Mouse (Mus musculus) thymus, postnatal 0 days (tissue): ENCODE data around the gene Olfr1410. TPM values are rescaled to one million over a fixed set of nuclear protein-coding genes. Genes with fewer than 3 reads are reported as not detected.

Experiments used
- DNase-seq: peaks from one replicate; pipeline ENCODE4 v3.0.0-alpha.2; 2015; ENCODE audit warnings: low spot score
- polyA plus RNA-seq: library from polyadenylated mRNA; unstranded; fragments of >200 nt; fragmentation: Nextera tagmentation; extraction: Ambion mirVana; gene quantifications from 2 replicates; pipeline ENCODE4 v1.2.1, GENCODE M21; 2015

The Olfr1410 gene
- not detected in 2 replicates for polyA plus RNA-seq

DNA sequence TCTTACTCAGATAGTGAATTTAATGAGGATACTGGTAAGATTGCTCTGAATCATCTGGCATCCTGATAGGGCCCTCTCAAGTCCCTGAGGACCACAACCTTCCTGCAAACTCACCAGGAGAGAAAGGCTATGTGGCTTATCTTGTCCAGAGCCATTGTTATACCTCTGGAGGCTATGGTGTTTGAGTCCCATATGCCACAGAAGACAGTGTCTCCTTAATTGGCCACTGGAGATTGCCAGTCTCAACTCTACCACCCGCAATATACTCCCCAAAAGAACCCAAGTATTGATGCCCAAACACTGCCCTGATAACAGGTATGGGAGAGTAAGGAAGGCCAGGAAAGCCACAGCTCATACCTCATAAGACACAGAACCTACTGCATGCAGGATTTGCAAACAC is at the start of gene Olfr1410:
Olfr1410 (plus strand) TSS at position 301 of the 400 bp plus-strand sequence.
- no peak for DNase-seq

DNA sequence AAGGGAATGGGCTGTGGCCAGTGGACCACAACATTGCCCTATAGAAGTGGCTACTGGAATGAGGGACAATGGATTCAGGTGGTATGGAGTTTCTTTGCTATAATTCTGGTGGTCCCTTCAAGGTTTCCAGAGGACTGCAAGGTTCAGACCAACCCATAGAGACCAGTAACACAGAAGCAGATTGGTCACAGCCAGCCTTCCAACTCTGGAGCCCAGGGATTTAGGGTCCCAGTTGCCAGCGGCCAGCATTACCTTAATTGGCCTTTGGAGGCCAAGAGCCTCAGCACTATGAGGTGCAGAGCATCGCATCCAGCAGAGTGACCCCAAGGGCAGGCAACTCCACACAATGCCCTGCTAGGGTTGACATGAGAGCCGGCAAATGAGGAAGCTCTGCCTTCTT is 34.6 kb upstream of the Olfr1410 start, which contains the start of gene Olfr1413:
Olfr1413 (plus strand) TSS at position 301 of the 400 bp plus-strand sequence.
- DNase-seq: no peak

DNA sequence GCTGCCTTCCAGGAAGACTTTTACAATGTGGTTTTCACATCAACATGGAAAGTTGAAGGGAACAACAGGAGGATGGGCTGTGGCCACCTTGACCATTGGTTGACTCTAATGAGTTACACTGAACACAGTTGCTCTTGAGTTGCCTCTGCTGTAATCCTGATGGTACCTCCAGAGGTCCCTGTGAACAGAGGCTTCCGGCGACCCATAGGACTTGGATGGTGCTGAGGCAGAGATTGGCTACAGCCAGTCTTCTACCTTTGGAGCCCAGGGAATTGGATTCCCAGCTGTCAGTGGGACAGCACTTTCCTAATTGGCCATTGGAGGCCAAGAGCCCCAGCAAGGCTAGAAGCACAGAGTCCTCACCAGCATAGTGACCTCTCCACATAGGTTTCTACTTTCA is 20.1 kb upstream of the Olfr1410 start, which contains the start of gene Olfr1412:
Olfr1412 (plus strand) TSS at position 301 of the 400 bp plus-strand sequence.
- DNase-seq: no peak

DNA sequence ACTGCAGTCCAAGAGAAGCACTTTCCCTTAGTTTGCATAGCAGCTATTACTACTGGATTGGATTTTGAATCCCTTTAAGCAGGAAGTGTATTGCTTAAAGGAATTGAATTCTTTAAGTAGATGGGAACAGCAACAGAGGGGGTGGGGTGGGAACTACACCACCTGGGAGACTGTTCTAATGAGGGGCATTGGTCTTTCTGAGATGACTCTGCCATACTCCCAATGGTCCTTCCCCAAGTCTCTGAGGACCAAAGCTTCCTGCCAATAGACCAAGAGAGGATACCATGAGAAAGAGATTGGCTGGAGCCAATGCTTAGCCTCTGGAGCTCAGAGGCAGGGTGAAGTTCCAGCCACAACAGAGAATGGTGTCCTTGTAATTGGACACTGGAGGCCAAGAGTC is 11.5 kb upstream of the Olfr1410 start, which contains the start of gene Olfr1411:
Olfr1411 (plus strand) TSS at position 301 of the 400 bp plus-strand sequence.
- DNase-seq: no peak

DNA sequence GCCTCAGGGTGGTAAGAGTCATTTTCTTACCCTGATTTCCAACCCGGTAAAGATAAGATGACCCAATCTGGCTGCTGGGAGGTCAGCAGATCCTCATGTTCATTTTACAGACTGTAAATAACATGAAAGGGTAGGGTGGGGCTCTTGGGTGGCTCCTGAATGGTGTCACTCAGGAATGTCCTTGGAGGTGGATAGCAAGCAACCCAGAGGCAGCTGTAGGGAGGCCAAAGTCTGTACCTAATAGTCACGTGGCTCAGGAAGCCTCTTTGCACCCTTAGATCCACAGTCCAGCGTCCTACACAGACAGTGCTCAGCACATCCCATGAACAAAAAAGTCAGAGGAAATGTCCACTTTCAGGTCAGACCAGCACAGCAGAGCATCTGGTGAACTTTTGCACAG is 9.6 kb upstream of the Olfr1410 start:
- no peak for DNase-seq

DNA sequence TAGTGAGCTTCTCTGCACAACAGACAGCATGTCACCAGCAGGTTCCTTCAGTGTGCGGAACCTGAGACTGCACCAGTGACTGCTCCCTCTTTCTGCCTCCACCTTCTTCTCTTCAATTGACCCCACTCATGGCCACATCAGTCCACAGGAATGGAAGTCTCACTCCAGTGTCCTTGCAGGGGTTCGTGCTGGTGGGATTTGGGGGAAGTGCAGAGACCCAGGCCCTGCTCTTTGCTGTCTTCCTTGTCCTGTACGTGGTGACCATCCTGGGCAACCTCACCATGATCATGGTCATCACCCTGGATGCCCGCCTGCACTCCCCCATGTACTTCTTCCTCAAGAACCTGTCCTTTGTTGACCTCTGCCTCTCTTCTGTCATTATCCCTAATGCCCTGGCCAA is 2.1 kb downstream of the Olfr1410 start:
- DNase-seq: no peak

DNA sequence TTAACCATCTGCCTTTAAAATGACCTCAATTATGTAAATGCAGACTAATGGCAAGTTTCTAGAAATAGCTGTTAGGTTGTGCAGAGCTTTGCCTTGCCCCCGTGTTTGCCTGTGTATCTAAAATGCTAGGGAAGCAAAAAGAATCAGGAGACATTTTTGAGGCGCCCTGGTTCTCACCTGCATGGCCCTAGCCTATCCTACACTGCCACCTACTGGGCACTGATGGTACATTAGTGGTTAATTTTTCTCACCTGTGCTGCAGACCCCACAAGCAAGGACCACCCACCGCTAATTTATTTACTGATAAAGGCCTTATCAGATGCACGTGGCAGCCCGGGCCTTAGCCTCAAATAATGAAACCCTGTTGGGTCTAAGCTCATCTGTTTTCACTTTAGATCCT is 5.4 kb downstream of the Olfr1410 start:
- peak; percentile 65 for DNase-seq

DNA sequence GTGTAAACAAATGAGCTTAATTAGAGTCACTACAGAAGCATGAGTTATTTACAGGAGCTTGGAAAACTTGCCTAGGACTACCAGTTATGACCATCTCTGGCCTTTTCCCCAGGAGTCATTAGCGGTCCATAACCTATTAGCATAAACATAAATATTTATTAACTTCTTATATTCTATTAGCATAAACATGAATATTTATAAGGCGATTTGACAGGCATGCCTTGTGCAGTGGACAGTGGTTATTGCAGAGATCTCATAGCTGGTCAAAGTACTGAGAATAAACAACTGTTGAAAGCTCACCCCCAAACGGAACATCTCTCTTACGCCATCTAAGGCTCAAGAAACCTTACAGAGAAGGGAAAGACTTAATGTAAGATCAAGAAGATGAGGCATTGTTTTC is 7.6 kb downstream of the Olfr1410 start:
- no peak for DNase-seq

DNA sequence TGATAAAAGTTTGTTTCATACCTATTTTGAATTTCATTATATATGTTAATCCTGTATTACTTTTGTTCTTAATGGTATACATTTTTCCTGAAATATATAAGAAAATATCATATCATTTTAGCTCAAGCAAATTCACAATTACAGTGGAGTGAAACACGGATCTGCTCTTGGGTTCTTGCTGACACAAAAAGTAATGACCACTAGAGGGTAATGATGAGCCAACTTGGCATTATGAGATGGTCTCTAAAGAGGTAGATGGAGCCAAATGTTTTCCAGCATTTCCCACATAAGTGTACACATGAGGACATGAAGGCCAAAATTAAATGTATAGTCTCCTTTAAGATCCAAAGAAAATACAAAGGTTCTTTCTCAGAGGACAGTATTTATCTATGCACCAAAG is 8.9 kb downstream of the Olfr1410 start:
- no peak for DNase-seq

DNA sequence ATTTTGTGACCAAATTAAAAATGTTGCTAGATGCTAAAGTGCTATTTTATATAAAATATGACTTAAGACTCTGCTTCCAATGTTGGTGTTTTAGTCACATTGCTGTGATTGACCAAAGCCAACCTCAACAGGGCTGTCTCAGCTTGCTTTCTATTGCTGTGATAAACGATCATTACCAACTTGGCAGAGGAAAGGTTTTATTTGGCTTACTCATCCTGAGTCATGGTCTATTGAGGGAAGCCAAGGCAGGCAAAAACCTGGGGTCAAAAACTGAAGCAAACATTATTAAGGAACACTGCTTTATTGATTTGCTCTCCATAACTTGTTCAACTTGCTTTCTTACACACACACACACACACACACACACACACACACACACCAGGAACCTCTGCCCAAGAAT is 10.5 kb downstream of the Olfr1410 start:
- no peak for DNase-seq

DNA sequence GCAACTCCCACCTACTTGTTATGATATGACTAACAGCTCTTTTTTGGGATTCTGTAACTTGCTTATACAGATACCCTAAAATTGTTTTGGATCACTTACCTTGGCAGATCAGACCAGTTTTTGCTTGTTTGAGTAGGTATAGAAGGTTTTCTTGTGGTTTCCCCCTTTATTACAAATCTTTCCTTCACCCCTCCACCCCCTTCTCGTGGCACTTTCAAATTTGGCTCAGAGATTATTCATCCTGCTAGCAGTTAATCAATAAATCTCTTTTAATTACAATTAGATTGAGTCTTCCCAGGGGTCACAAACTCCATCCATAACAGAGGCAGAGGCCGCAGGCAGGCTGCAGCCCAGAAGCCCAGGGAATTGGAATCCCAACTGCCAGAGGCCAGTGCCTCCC is 11.9 kb downstream of the Olfr1410 start, which contains the start of gene Olfr12:
Olfr12 (plus strand) TSS at position 301 of the 400 bp plus-strand sequence.
- no peak for DNase-seq

DNA sequence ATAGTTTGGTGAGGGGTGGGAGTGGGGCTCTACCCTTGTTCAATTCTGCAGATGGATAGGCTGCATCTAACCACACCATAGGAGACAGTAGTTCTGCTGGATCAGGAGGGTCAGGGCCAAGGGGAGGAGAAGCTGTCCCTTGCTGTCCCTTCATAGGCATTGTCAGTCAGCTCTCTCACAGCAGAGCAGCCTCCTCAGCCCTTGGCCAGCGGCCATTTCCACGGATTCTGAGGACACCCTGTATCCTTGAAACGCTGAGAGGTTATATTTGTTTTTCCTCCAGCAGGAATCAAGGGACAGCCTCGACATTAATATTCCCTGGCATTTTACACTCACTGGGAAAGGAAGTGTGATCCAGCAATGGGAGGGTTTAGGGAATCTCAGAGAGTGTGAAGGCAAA is 12.8 kb downstream of the Olfr1410 start:
- no peak for DNase-seq

DNA sequence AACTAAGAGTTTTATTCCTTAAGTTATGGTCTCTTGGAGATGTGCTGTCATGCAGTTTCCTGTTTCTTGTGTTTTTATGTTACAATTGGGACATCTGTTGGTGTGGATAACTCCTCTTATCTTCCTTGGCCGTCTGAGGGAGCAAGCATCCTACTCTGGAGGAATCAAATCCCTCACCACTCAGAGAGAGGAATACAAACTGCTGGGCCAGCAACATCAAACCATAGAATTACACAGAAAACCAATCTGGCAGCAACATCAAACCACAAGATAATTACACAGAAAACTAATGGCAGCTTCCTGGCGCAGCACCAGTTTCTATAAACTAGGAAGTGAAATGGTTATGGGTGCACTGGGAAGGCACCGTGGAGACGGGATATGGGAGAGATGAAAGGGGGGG is 22.6 kb downstream of the Olfr1410 start:
- no peak for DNase-seq

DNA sequence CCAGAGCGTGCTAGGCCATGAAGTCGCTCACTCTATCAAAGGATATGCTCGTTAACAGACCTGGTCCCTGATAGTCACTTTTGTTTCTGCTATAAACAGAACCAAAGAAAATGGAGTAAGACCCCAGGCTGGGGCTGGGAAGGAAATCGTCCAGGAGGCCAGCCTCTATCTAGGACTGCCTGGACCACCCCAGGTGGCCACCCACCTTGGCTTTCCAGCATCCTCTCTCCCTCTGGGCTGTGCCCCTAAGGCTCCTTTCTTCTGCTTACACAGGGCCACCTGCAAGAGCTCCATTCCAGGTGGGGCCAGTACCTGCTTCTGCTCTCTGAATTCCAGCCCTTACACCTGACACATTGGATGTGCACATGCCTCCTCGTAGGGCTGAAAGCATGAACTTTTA is 26.6 kb downstream of the Olfr1410 start:
- no peak for DNase-seq

DNA sequence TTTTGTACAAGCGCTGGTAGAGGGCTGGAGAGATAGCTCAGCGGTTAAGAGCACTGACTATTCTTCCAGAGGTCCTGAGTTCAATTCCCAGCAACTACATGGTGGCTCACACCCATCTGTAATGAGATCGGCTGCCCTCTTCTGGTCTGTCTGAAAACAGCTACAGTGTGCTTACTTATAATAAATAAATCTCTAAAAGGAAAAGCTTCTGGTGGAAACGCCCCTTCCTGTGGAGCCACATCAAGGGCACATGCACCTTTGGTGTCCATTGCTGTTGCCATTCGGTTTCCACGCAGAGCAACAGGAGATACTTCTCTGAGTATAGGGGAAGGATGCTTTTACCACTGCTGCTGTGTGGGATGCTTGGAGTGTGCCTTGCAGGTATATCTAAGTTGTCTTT is 27.4 kb downstream of the Olfr1410 start:
- DNase-seq: peak; percentile 42

DNA sequence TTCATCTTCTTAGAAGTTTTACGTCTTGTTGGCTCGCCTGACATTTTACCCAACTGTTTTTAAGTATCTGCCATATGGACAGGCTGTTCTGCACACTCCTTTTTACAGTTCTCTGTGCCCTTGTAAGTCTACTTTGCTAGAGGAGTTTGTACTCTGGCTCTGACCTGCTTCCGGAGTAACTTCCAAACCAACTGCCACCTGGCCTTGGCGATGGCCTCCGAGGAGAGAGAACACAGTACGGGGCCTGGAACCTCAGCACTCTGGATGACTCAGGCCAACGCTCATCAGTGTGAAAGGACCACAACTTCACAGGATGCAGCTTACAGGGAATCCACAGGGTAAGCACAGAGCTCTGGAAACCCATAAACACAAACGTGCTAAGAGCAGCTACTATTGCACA is 28.1 kb downstream of the Olfr1410 start:
- DNase-seq: no peak

DNA sequence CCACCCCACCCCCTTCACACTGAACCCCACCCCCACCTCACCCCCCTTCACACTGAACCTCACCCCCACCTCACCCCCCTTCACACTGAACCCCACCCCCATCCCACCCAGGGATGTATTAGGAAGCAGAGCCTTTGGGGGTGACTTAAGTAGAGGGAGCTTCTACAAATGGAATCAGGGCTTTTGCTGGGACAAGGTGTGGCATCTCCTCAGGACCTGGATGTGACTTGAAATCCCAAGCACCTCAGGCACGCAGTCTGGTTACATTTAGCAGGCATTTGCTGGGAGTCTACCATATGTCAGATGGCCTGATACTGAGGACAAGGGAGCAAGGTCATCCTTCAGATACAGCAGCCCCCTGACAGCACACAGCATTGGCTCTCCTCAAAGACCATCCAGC is 29.0 kb downstream of the Olfr1410 start:
- no peak for DNase-seq

DNA sequence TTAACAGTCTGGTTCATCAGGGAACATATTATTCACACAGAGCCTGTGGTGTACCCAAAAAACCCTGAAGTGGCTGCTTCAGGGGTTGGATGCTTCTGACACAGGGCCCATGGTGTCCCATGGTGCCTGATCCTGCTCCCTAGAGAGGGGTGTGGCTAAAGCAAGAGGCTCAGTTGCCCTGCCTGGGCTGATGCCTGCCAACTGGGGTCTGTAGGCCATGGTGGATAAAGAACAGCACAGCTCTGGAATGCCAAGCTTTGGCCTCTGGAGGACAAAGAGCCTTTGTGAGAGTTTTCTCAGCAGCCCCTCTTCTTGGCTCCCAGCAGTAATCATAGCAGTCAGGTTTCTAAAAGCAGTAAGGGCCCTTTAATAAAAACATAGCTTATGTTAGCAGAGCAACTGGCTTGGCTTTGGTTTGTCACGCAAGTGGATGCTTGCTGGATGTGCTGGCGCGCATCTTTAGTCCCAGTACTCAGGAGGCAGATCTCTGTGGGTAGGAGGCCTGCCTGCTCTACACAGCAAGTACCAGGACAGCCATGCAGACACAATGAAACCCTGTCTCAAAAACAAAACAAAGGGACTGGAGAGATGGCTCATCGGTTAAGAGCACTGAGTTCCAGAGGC is 29.5 kb downstream of the Olfr1410 start:
- no peak for DNase-seq

DNA sequence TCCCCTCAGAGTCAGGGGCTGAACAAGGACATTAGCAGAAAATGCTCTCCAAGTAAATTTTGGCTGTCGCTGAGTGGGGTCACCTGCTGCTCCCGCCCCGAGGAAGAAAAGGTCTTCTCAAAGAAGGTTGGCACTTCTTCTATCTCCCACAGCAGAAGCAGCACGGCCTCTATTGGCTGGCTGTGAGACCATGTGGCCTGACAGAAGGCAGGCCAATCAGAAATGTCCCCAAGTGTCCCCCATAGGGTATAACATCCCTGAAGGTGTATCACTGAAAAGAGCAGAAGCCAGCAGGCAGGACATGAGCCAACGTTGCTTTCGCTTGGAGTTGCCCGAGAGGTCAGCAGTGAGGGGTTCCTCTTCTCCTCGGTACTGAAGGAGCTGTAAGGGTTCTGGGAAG is 30.4 kb downstream of the Olfr1410 start:
- no peak for DNase-seq

DNA sequence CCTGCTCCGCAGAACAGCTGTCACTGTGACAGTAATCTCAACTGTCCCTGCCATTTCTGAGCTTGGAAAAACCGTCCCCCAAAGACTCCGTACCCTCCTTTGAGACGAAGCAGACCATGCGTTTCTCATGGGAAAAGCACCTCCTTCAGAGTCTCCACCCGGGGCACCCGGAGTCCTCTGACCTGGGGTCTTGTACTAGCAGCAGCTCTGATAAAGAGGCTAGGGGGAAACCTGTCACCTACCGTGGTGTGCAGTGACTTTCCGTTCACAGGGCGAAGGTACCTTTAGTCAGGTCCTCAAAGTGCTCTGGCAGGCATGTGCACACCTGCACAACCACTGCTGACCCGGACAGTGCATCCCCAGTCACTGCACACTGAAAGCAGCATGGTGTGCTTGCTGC is 31.1 kb downstream of the Olfr1410 start:
- no peak for DNase-seq

DNA sequence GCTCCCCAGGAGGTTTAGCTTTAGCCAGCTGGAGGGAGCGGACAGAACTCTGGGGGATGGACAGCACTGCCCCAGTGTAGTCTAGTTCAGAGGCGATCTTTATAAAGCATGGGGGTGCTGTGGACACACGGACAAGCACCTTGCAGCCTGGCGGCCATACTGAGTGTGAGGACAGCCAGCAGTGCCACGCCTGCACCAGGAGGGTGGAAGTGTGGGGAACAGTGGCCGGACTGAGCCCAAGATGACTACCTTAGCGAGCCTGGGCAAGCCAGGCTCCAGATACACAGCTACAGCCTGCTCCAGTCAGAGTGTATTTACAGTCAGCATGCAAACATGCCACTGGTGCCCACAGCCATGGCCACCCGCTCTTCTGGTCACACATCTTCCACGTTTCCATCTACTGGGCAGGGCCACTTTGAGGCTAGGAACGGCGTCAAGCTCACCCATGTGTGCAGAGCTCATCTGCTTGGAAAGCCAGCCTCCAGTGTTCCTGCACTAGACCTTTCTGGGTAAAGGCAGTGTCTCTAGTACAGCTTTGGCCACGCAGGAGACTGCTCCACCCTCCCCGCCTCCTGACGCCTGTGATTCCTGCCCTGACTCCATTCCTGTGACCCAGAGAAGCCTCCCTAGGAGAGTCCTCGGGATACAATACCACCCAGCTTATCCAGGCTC is 32.1 kb downstream of the Olfr1410 start:
- DNase-seq: no peak

DNA sequence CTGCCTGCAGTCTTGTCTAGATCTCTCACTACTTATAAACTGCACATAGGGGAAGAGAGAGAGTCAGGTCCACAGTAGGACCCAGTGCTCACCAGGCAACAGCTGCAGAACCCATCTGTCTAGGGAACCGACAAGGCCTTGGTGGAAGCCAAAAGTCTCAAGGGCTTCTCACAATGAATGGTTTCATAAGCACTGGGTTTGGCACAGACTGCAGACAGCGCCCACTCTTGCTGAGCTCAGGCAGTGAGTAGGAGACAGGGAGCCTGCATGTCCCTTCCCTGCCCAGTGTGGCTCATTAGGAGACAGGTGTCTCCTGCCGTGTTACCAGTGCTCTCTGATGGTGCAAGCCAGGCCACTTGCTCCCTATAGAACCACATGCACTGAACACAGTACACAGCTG is 32.6 kb downstream of the Olfr1410 start:
- no peak for DNase-seq

DNA sequence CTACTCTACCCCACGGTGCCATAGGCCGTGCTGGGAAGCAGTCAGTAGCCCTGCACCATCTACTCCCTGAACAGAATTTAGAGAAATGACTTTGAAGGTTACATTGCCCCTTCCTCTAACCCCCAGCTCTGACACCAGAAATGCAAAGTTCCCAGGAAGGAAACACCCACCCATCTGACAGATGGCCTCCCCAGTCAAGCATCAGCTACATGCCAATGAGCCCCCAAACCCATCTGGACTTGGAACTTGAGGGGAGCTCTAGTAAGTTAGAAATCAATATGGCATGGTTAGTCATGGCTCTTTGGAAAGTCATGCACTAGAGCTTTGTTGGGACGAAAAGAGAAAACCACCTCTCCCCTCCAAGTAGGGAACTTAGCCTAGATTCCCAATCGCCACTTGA is 33.2 kb downstream of the Olfr1410 start:
- no peak for DNase-seq
